Mouse (Mus musculus) forebrain, embryonic 16.5 days (tissue): Measurements from ENCODE around the gene Sfswap. TPM values are rescaled to one million over a fixed set of nuclear protein-coding genes. Genes with fewer than 3 reads are reported as not detected.

Source experiments
- ATAC-seq: fragments of 200-750 bp; cut with Nextera tagmentation; 2 replicates; pipeline ENCODE4 v1.8.0; 2017; ENCODE audit warnings: mild to moderate bottlenecking, moderate library complexity
- H3K27ac ChIP-seq: fragments of 300-500 bp; sonication (generic); 2 replicates; pipeline ENCODE4 v1.5.1; 2014; ENCODE audit warnings: low read length, control low read depth
- H3K27me3 ChIP-seq: fragments of 300-500 bp; sonication (generic); replicated peaks from 2 replicates; pipeline ENCODE4 v1.6.1; 2014; ENCODE audit warnings: low read length; ENCODE audit not compliant: control insufficient read depth, insufficient read depth
- H3K36me3 ChIP-seq: fragments of 300-500 bp; sonication (generic); 2 replicates; pipeline ENCODE4 v1.6.1; 2014; ENCODE audit not compliant: control insufficient read depth, insufficient read depth
- H3K4me1 ChIP-seq: fragments of 300-500 bp; sonication (generic); replicated peaks from 2 replicates; pipeline ENCODE4 v1.6.1; 2014; ENCODE audit warnings: low read length; ENCODE audit not compliant: control insufficient read depth, insufficient read depth
- H3K4me2 ChIP-seq: fragments of 300-500 bp; sonication (generic); 2 replicates; pipeline ENCODE4 v1.6.1; 2014; ENCODE audit warnings: mild to moderate bottlenecking, low read length, control low read depth
- H3K4me3 ChIP-seq: fragments of 300-500 bp; sonication (generic); replicated peaks from 2 replicates; pipeline ENCODE4 v1.5.1; 2014; ENCODE audit warnings: mild to moderate bottlenecking, low read length, control low read depth
- H3K9ac ChIP-seq: fragments of 300-500 bp; sonication (generic); replicated peaks from 2 replicates; pipeline ENCODE4 v1.6.1; 2014; ENCODE audit warnings: low read depth, low read length, control low read depth
- H3K9me3 ChIP-seq: fragments of 300-500 bp; sonication (generic); 2 replicates; pipeline ENCODE4 v1.6.1; 2016; ENCODE audit warnings: low read length; ENCODE audit not compliant: control insufficient read depth
- WGBS: fragments of 180-500 bp; shearing (Covaris S2); extraction: QIAGEN DNeasy Blood & Tissue Kit; methylation state at CpG from one replicate; pipeline ENCODE4 v1.1.7; 2014; 5-methylcytosine and 5-hydroxymethylcytosine counted together
- polyA plus RNA-seq: library from polyadenylated mRNA; unstranded; fragments of >200 nt; fragmentation: Nextera tagmentation; extraction: Ambion mirVana; gene quantifications from 2 replicates; pipeline ENCODE4 v1.2.1, GENCODE M21; 2015

Sfswap gene
- polyA plus RNA-seq, 1 experiment from 2014 or later, result 56.3 TPM

GRCm38 (mm10) chr5:129578201-129578600 is 77.2 kb downstream of the Sfswap start:
- no peaks in the 10 kb centered on the region for H3K36me3 ChIP-seq
- peaks cover 9% of the 10 kb centered on the region for H3K4me1 ChIP-seq
- no peak for ATAC-seq
- no peak overlapping the region for H3K4me3 ChIP-seq
- H3K4me2 ChIP-seq, result no peak overlapping the region
- peaks cover 3% of the 10 kb centered on the region; the same call in 1 of the 2 replicates for H3K27me3 ChIP-seq
- WGBS, result 32% methylated on average over 12 of the region's 12 CpGs
- no peak overlapping the region for H3K9ac ChIP-seq
- H3K9me3 ChIP-seq, result no peaks in the 10 kb centered on the region
- no peak overlapping the region for H3K27ac ChIP-seq

GRCm38 (mm10) chr5:129580046-129580445 is 79.0 kb downstream of the Sfswap start:
- no peak overlapping the region for H3K9ac ChIP-seq
- peaks cover 3% of the 10 kb centered on the region; the same call in 1 of the 2 replicates for H3K27me3 ChIP-seq
- ATAC-seq, result no peak
- no peaks in the 10 kb centered on the region for H3K9me3 ChIP-seq
- no peak overlapping the region for H3K4me3 ChIP-seq
- H3K4me2 ChIP-seq, result no peak overlapping the region
- peak overlapping the region; percentile 61 for H3K27ac ChIP-seq
- WGBS, result 17% methylated on average over 6 of the region's 6 CpGs
- H3K36me3 ChIP-seq, result no peaks in the 10 kb centered on the region
- H3K4me1 ChIP-seq, result peaks cover 17% of the 10 kb centered on the region

- 71% methylated on average over 9 of the region's 9 CpGs for WGBS
- peaks cover 23% of the 10 kb centered on the region for H3K4me1 ChIP-seq
These were observed 79.6 kb downstream of the Sfswap start for GRCm38 (mm10) chr5:129580572-129580971.

GRCm38 (mm10) chr5:129581015-129581414 is 80.0 kb downstream of the Sfswap start:
- Histone ChIP-seq H3K9ac (no peak overlapping the region), H3K27ac (peak overlapping the region; percentile 61), H3K4me3 (no peak overlapping the region), H3K36me3 (no peaks in the 10 kb centered on the region), H3K4me2 (no peak overlapping the region), H3K27me3 (peaks cover 3% of the 10 kb centered on the region; the same call in 1 of the 2 replicates), H3K9me3 (no peaks in the 10 kb centered on the region), H3K4me1 (peaks cover 27% of the 10 kb centered on the region)
- 68% methylated on average over 7 of the region's 7 CpGs for WGBS
- no peak for ATAC-seq

More at GRCm38 (mm10) chr5:129580572-129580971, 79.6 kb downstream of the Sfswap start:
- Histone ChIP-seq H3K4me3 (no peak overlapping the region), H3K27ac (peak overlapping the region; percentile 61), H3K36me3 (no peaks in the 10 kb centered on the region), H3K4me2 (no peak overlapping the region), H3K27me3 (peaks cover 3% of the 10 kb centered on the region; the same call in 1 of the 2 replicates), H3K9ac (no peak overlapping the region), H3K9me3 (no peaks in the 10 kb centered on the region)
- no peak for ATAC-seq

GRCm38 (mm10) chr5:129583331-129583730 is 82.3 kb downstream of the Sfswap start:
- no peak overlapping the region for H3K27ac ChIP-seq
- peak overlapping the region; percentile 86 for H3K4me3 ChIP-seq
- peak overlapping the region; percentile 89 for H3K9ac ChIP-seq
- H3K9me3 ChIP-seq, result no peaks in the 10 kb centered on the region
- H3K36me3 ChIP-seq, result no peaks in the 10 kb centered on the region
- WGBS, result 1% methylated on average over 12 of the region's 12 CpGs
- peaks cover 34% of the 10 kb centered on the region for H3K4me1 ChIP-seq
- H3K4me2 ChIP-seq, result peak overlapping the region; percentile 88
- peaks cover 3% of the 10 kb centered on the region; the same call in 1 of the 2 replicates for H3K27me3 ChIP-seq
- ATAC-seq, result no peak

GRCm38 (mm10) chr5:129583761-129584582 is 83.0 kb downstream of the Sfswap start, which contains the start of gene Mmp17:
Gene Mmp17 (plus strand): TSS chr5:129584169.
- peak within 1 kb of the TSS; percentile 86 for H3K4me3 ChIP-seq
- H3K36me3 ChIP-seq, result no peaks in the 10 kb centered on the region
- under 1% methylated on average over 80 of the region's 80 CpGs for WGBS
- peak; percentile 91 for ATAC-seq
- H3K27ac ChIP-seq, result peak within 1 kb of the TSS; percentile 53
- peaks cover 34% of the 10 kb centered on the region for H3K4me1 ChIP-seq
- peak within 1 kb of the TSS; percentile 89 for H3K9ac ChIP-seq
- peak within 1 kb of the TSS; percentile 88 for H3K4me2 ChIP-seq
- H3K9me3 ChIP-seq, result no peaks in the 10 kb centered on the region
- peaks cover 3% of the 10 kb centered on the region; the same call in 1 of the 2 replicates for H3K27me3 ChIP-seq

GRCm38 (mm10) chr5:129584583-129585541 is 83.8 kb downstream of the Sfswap start:
- Histone ChIP-seq H3K9ac (peak overlapping the region; percentile 89), H3K4me3 (peak overlapping the region; percentile 86), H3K9me3 (no peaks in the 10 kb centered on the region), H3K27ac (peak overlapping the region; percentile 53), H3K36me3 (no peaks in the 10 kb centered on the region), H3K27me3 (peaks cover 3% of the 10 kb centered on the region; the same call in 1 of the 2 replicates), H3K4me1 (peaks cover 36% of the 10 kb centered on the region), H3K4me2 (peak overlapping the region; percentile 88)
- ATAC-seq, result peak; percentile 14
- under 1% methylated on average over 76 of the region's 76 CpGs for WGBS

- H3K9me3 ChIP-seq, result no peaks in the 10 kb centered on the region
- 0% methylated on average over 17 of the region's 17 CpGs for WGBS
These were observed 85.0 kb downstream of the Sfswap start for GRCm38 (mm10) chr5:129586016-129586415.

More at GRCm38 (mm10) chr5:129586016-129586415, 85.0 kb downstream of the Sfswap start:
- Histone ChIP-seq H3K4me1 (peaks cover 41% of the 10 kb centered on the region), H3K27ac (peak overlapping the region; percentile 64), H3K4me2 (peak overlapping the region; percentile 88), H3K36me3 (no peaks in the 10 kb centered on the region), H3K27me3 (peaks cover 3% of the 10 kb centered on the region; the same call in 1 of the 2 replicates), H3K4me3 (peak overlapping the region; percentile 86), H3K9ac (peak overlapping the region; percentile 89)
- ATAC-seq, result peak; percentile 57
